Mouse (Mus musculus): ENCODE data around the gene Cacng4. TPM values are rescaled to one million over a fixed set of nuclear protein-coding genes. Genes with fewer than 3 reads are reported as not detected.

The Cacng4 gene
- total RNA-seq, 2 experiments from 2014 or later = 49.6 to 62.6 TPM

GRCm38 (mm10) chr11:107721057-107721456 lies 73.3 kb downstream of the Cacng4 start:
- no peak for DNase-seq (ENCODE audit: low spot score in 2 of 2)

DNA sequence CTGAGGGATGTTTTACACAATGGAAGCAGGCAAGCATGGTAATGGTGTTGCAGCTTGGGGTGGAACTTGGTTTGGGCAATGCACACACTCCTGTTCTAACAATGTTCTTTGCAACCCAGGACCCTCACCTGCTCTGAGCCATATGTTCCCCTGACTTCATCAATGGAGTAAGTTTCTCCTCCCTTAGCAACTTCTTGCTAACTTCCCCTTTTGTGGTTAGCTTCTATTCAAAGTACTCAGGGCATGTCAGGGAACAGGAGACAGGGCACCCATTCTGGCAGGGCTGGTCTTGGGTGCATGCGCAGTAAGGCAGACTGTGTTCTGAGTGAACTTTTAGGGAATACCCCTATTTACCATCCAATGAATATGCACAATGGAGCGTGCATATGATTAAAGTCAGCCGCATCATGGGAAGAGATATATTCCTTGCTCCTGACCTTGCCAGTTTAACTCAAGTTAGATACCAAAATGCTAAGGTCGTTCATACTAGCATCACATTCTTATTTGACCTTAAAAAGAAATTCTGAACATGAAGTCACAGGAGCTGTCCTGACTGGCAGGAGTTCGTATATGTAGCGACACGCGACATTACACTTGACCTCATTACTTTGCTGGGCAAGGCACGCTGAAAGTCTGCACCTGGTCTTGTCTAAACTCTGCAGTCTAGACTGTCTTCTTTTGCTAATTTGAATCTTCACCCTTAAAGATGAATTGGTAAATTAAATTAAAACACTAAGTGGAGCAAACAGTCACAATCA lies 73.9 kb downstream of the Cacng4 start:
- DNase-seq (ENCODE audit: low spot score in 2 of 2) = no peak

- no peak for DNase-seq (ENCODE audit: low spot score in 2 of 2)
These were observed 77.9 kb downstream of the Cacng4 start, which contains the start of gene Cacng1 for GRCm38 (mm10) chr11:107716332-107716938. TSS of gene Cacng1 (minus strand) at chr11:107716522.

DNA sequence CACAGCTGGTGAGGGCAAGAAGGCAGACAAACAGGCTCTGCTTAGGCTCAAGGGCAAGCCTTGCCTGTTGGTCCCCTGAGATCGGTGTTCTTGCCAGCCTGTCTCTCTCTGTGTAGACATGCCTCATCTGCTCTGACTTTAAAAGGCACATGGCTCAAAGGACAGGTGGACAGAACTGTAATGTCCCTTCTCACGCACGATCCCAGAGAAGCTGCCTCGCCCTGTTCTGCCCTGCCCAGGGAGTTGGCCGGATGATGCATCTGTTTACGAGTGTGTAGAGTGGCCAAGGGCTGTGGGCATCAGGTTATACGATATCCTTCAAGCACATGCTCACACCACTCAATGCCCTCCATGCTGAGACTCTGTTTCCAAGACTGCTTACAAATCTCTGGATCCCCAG lies 80.0 kb downstream of the Cacng4 start:
- no peak for DNase-seq (ENCODE audit: low spot score in 2 of 2)

DNA sequence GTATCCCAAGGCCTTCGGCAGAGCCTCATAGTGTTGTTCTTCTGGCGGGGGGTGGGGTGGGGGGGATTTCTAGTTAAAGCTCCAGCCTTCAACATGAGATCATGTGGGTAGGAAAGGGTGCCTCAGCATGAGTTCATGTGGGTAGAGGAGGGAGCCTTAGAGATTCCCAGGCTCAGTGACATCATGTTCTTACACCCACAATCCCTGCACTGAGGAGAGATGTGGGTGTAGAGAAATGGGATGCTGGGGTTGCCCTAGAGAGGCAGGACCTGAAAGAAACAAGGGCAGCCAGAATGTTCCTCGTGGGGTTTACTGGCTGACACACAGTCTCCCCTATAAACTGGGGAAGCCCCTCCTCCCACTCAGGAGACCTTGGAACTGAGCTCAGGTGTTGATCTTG lies 84.0 kb downstream of the Cacng4 start:
- no peak for DNase-seq (ENCODE audit: low spot score in 2 of 2)

- no peak for DNase-seq (ENCODE audit: low spot score in 2 of 2)
These were observed 86.3 kb downstream of the Cacng4 start for GRCm38 (mm10) chr11:107707897-107708610.

GRCm38 (mm10) chr11:107705476-107706074 lies 88.8 kb downstream of the Cacng4 start:
- DNase-seq (ENCODE audit: low spot score in 2 of 2) = no peak

DNA sequence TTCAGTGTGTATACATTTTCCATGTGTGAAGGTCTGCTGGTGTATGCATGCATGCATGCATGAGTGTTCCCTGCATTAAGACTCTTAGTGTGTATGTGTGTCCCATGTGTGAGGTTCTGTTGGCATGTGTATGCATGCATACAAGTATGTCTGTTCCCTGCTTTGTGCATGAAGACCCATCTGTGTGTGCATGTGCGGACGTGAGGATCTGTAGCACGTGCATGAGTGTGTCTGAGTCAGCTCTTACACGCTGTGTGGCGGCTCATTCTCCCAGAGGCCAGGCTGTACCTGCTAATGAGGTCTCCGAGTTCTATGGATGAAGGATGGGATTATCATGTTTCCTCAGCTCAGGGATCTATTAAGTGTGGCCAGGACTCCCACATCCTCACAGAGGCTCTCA lies 89.3 kb downstream of the Cacng4 start:
- DNase-seq (ENCODE audit: low spot score in 2 of 2) = no peak

GRCm38 (mm10) chr11:107703272-107704134 lies 90.9 kb downstream of the Cacng4 start:
- no peak for DNase-seq (ENCODE audit: low spot score in 2 of 2)

DNA sequence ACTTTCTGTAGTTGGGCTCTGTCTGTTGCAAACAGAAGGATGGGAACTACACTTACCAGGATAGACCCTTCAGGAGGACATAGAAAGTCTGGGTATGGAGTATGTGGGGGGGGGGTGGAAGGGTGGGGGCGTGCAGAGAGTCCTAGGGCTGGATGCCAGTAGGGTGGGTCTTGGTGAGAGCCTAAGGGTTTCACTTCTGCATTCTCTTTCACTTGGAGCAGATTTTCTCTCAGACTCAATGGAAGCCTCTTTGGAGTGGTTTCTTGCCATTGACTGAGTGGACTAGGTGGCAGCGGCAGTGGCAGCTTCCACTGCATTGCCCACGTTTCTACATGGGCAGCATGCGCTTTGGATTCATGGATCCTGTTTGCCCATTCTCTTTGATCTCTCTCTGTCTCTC lies 94.4 kb downstream of the Cacng4 start:
- DNase-seq (ENCODE audit: low spot score in 2 of 2) = no peak

GRCm38 (mm10) chr11:107693338-107693737 lies 101.0 kb downstream of the Cacng4 start:
- DNase-seq (ENCODE audit: low spot score in 2 of 2) = no peak

DNA sequence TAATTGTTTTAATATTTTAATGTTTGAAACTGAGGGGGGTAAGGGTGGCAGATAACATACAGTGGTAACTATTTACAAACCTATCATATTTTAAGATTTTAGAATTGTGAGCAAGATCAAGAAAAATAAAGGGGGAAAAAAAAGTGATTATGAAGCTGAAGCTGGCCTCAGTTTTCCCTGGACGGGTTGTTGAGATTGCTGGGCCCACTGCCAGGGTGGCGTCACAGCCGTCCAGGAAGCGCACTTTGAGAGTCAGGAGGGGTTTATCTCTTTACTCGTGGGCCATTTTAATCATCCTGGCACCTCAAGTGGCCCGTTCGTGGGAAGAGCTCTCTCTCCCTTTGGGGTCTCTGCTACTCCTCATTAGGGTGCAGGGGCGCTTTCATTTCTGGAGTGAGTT lies 102.8 kb downstream of the Cacng4 start:
- no peak for DNase-seq (ENCODE audit: low spot score in 2 of 2)

- no peak for DNase-seq (ENCODE audit: low spot score in 2 of 2)
These were observed 105.9 kb downstream of the Cacng4 start for GRCm38 (mm10) chr11:107688480-107688879.

GRCm38 (mm10) chr11:107686290-107686689 lies 108.1 kb downstream of the Cacng4 start:
- DNase-seq (ENCODE audit: low spot score in 2 of 2) = no peak

- DNase-seq (ENCODE audit: low spot score in 2 of 2) = no peak
These were observed 110.6 kb downstream of the Cacng4 start for GRCm38 (mm10) chr11:107683544-107684465.

DNA sequence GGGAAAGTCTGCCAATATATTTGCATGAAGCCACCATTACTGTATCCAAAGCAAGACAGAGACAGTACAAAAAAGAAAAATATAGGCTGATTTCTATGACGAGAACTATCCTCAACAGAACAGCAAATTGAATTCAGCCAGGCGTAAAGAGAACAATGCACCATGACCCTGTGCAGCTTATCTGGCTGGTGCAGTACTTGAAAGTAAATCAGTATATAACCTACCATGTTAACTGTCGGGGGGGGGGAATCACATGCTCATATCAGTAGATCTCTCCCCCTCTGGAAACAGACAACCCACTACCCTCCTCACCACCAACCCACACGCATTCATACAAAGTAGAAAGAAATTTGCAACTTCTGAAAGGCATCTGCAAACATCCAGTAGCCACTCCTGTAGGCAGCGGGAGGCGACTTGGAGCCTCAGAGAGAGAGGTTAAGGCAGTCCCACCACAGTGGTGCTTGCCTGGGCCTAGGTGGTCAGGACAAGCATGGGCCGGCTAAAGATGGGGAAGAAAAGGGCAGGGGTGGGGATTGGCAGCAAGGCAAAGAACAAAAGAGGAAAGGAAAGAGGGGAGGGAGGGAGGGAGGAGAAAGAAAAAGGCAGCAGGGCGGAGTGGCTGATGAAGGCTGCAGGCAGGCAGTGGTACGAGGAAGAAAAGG lies 111.5 kb downstream of the Cacng4 start:
- no peak for DNase-seq (ENCODE audit: low spot score in 2 of 2)
